Mouse (Mus musculus) gastrocnemius, postnatal 25 days (tissue): Measurements from ENCODE around the gene Dnajc2. TPM values are rescaled to one million over a fixed set of nuclear protein-coding genes. Genes with fewer than 3 reads are reported as not detected.

Experiments
- total RNA-seq, 2 experiments: library from RNA; stranded (reverse); gene quantifications; 1 replicate in 1 of 2; 2 replicates in 1 of 2; pipeline ENCODE4 v1.2.3; 2021

The Dnajc2 gene
- total RNA-seq, 2 experiments from 2014 or later: 15.5 to 17.6 TPM

Other genes with a start within 250 kb of the Dnajc2 start
- gene Lrrc17, start 241.7 kb downstream of the Dnajc2 start, total RNA-seq: 1 to 10 TPM; 2.4 to 4.7 TPM
- gene Fbxl13, start 139.6 kb downstream of the Dnajc2 start, total RNA-seq: under 1 TPM; 0.13 to 0.18 TPM
- 1 to 10 TPM; 3.7 to 4.1 TPM for gene Armc10, start 139.4 kb downstream of the Dnajc2 start, total RNA-seq
- 10 to 100 TPM in 1 of 2 experiments, 1 to 10 TPM in 1; 7.7 to 10.9 TPM for gene Napepld, start 83.9 kb downstream of the Dnajc2 start, total RNA-seq
- 100 to 1,000 TPM in 1 of 2 experiments, 10 to 100 TPM in 1; 96.9 to 110 TPM for gene Pmpcb, start 48.1 kb downstream of the Dnajc2 start, total RNA-seq
- 100 to 1,000 TPM in 1 of 2 experiments, 10 to 100 TPM in 1; 91.2 to 108 TPM for gene Psmc2, start within 50 bp of the Dnajc2 start, total RNA-seq
- not detected for gene Slc26a5, start 80.4 kb upstream of the Dnajc2 start, total RNA-seq